Mouse (Mus musculus) CD8-positive naive resting alpha-beta T cell, adult 57 days (primary cell): ENCODE data around the gene Mall. TPM values are rescaled to one million over a fixed set of nuclear protein-coding genes. Genes with fewer than 3 reads are reported as not detected.

ENCODE experiments used
- total RNA-seq: library from RNA; stranded (reverse); gene quantifications from one replicate; pipeline ENCODE4 v1.2.4, GENCODE M21; 2023

The Mall gene
- not detected for total RNA-seq

DNA sequence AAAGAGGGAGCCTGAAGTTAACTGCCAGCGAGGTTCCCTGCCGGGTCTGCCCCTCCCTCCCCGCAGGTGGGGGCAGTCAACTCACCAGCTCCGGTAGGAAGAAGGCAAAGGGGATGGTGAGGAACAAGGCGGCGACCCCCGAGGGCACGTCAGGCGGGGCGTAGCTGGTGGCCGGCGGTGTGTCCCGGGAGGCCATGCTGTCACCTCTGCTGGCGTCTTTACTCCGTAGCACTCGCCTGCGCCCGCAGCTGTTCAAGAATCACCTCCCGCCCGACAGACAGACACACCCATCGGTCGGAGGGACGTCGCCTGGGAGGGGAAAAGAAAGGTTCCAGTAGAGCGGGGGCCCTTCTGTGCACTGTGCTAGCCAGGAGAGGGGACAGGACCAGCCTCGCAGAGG lies at the start of gene Mall:
Gene Mall (minus strand): TSS at position 262 of the 400 bp plus-strand sequence.

DNA sequence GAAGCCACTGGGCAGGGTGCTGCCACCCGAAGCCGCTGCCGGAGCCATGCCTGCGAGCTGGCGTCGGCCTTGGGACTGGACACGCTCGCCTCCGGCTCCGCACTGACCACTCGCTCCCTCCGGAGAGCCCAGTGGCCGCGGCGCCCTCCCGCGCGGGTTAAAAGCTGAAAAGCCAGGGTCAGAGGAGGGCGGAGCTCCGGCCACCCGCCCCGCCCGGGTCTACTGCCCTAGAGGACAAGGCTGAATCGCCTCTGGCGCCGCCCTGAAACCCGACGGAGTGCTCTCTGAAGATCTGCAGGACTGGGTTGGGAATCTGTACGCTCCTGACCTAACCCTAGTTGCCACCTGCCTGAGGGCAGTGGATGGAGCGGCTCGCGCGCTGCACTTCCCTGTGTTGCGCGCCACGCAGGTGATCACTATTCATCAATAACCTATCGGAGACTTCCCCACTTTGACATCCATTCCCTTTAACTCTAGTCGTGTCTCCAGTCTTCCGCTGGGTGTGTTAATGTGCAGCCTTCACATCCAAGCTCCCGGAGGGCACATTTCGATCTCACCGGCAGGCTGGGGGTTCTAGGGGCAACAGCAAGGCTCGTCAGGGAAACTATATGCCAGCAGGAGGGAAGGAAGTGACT lies 73.5 kb downstream of the Mall start, which contains the start of gene Mal:
Gene Mal (minus strand): TSS at position 610 of the 635 bp plus-strand sequence.

Other genes starting within 250 kb of the Mall start
- not detected for gene Kcnip3, start 207.8 kb downstream of the Mall start, total RNA-seq
- gene Prom2, start 188.5 kb downstream of the Mall start, total RNA-seq: not detected
- 5.6 TPM for gene Zfp661, start 142.8 kb downstream of the Mall start, total RNA-seq
- gene Mrps5, start 142.7 kb downstream of the Mall start, total RNA-seq: 118 TPM
- gene Mal, start 73.2 kb downstream of the Mall start, total RNA-seq: not detected
- 0.37 TPM for gene Nphp1, start 59.0 kb upstream of the Mall start, total RNA-seq
- 14.4 TPM for gene Mtln, start 62.6 kb upstream of the Mall start, total RNA-seq
- 0.18 TPM for gene Bub1, start 101.9 kb upstream of the Mall start, total RNA-seq
- gene Acoxl, start 108.9 kb upstream of the Mall start, total RNA-seq: 1.9 TPM